Mouse (Mus musculus) liver, embryonic 14.5 days (tissue): ENCODE results near the gene Ccdc36.

Source experiments
- CTCF ChIP-seq: IDR thresholded peaks from 2 replicates; pipeline ENCODE4 v1.5.1; 2016; ENCODE audit warnings: antibody characterized with exemption, low read depth, control low read depth
- EP300 ChIP-seq: IDR thresholded peaks from 2 replicates; pipeline ENCODE4 v1.6.1; 2016; ENCODE audit warnings: antibody characterized with exemption, low read depth

GRCm38 (mm10) chr9:108389220-108389619, 39.1 kb downstream of the Ccdc36 start:
- TF ChIP-seq EP300 = no peak
- no peak for TF ChIP-seq CTCF
